Mouse (Mus musculus) T-helper 2 cell (primary cell): ENCODE results near the gene Snurf.

Source experiments
- in situ Hi-C: fragments of 300-600 bp; cut with MboI, MseI; formaldehyde crosslinking; loops from one replicate; pipeline ENCODE4 v1.15.1; 2025; ENCODE audit warnings: high pct_unique_total_duplicates

Snurf gene

GRCm38 (mm10) chr7:60004606-60005330 is at the start of gene Snurf, which contains the start of gene Gm38393:
Snurf (minus strand) TSS chr7:60005049.
Gm38393 (minus strand) TSS chr7:60005064.
- in situ Hi-C loops: no loop called here

- in situ Hi-C loops: no loop called here
Measured at GRCm38 (mm10) chr7:60047481-60048201, 42.8 kb upstream of the Snurf start.

- in situ Hi-C loops: no loop called here
Measured at GRCm38 (mm10) chr7:60013186-60013585, 8.3 kb upstream of the Snurf start.

GRCm38 (mm10) chr7:60007727-60008360 is 3.0 kb upstream of the Snurf start:
- in situ Hi-C loops: no loop called here

GRCm38 (mm10) chr7:60006262-60006661 is 1.4 kb upstream of the Snurf start:
- in situ Hi-C loops: no loop called here

- in situ Hi-C loops: no loop called here
Measured at GRCm38 (mm10) chr7:60003921-60004605, 786 bp downstream of the Snurf start.

- in situ Hi-C loops: no loop called here
Measured at GRCm38 (mm10) chr7:60003006-60003865, 1.6 kb downstream of the Snurf start.

- in situ Hi-C loops: no loop called here
Measured at GRCm38 (mm10) chr7:59978646-59979045, 26.2 kb downstream of the Snurf start.
